Mouse (Mus musculus): ENCODE measurements around the gene Clip1. TPM values are rescaled to one million over a fixed set of nuclear protein-coding genes. Genes with fewer than 3 reads are reported as not detected.

Gene Clip1
- polyA plus RNA-seq, 1 experiment from 2014 or later, result 34.2 TPM

GRCm38 (mm10) chr5:123555693-123556092 lies 128.7 kb downstream of the Clip1 start:
- Histone ChIP-seq H3K4me1 (ENCODE audit: control insufficient read depth, insufficient read depth, low read length) (no peaks in the 10 kb centered on the region), H3K4me3 (ENCODE audit: low read depth, low read length) (no peak overlapping the region), H3K9me3 (replicated peaks; ENCODE audit: control insufficient read depth, low read length) (no peaks in the 10 kb centered on the region), H3K27me3 (ENCODE audit: control insufficient read depth, insufficient read depth, low read length) (no peaks in the 10 kb centered on the region), H3K9ac (replicated peaks; ENCODE audit: low read length) (no peak overlapping the region), H3K36me3 (replicated peaks; ENCODE audit: control insufficient read depth, insufficient read depth, low read depth, low read length) (no peaks in the 10 kb centered on the region), H3K27ac (replicated peaks; ENCODE audit: low read depth, low read length) (no peak overlapping the region), H3K4me2 (ENCODE audit: low read depth, low read length) (no peak overlapping the region)
- no peak for DNase-seq (ENCODE audit: low spot score)
- 91% methylated on average over 7 of the region's 7 CpGs for WGBS
- no peak for ATAC-seq (replicated peaks; ENCODE audit: insufficient number of reproducible peaks, low FRiP score, low TSS enrichment, low read depth)

- WGBS, result 93% methylated on average over 10 of the region's 10 CpGs
- Histone ChIP-seq H3K4me1 (ENCODE audit: control insufficient read depth, insufficient read depth, low read length) (no peaks in the 10 kb centered on the region), H3K36me3 (replicated peaks; ENCODE audit: control insufficient read depth, insufficient read depth, low read depth, low read length) (no peaks in the 10 kb centered on the region; the same call in 1 of the 2 replicates), H3K27ac (replicated peaks; ENCODE audit: low read depth, low read length) (no peak overlapping the region), H3K9me3 (replicated peaks; ENCODE audit: control insufficient read depth, low read length) (no peaks in the 10 kb centered on the region), H3K27me3 (ENCODE audit: control insufficient read depth, insufficient read depth, low read length) (no peaks in the 10 kb centered on the region), H3K9ac (replicated peaks; ENCODE audit: low read length) (no peak overlapping the region), H3K4me2 (ENCODE audit: low read depth, low read length) (no peak overlapping the region), H3K4me3 (ENCODE audit: low read depth, low read length) (no peak overlapping the region)
- ATAC-seq (replicated peaks; ENCODE audit: insufficient number of reproducible peaks, low FRiP score, low TSS enrichment, low read depth), result no peak
- no peak for DNase-seq (ENCODE audit: low spot score)
Measured at GRCm38 (mm10) chr5:123533801-123534200, 150.6 kb downstream of the Clip1 start.

GRCm38 (mm10) chr5:123530056-123530455 lies 154.4 kb downstream of the Clip1 start:
- Histone ChIP-seq H3K4me2 (ENCODE audit: low read depth, low read length) (no peak overlapping the region), H3K36me3 (replicated peaks; ENCODE audit: control insufficient read depth, insufficient read depth, low read depth, low read length) (no peaks in the 10 kb centered on the region; the same call in 1 of the 2 replicates), H3K9ac (replicated peaks; ENCODE audit: low read length) (no peak overlapping the region), H3K27ac (replicated peaks; ENCODE audit: low read depth, low read length) (no peak overlapping the region), H3K4me1 (ENCODE audit: control insufficient read depth, insufficient read depth, low read length) (no peaks in the 10 kb centered on the region), H3K27me3 (ENCODE audit: control insufficient read depth, insufficient read depth, low read length) (no peaks in the 10 kb centered on the region), H3K9me3 (replicated peaks; ENCODE audit: control insufficient read depth, low read length) (no peaks in the 10 kb centered on the region), H3K4me3 (ENCODE audit: low read depth, low read length) (no peak overlapping the region)
- WGBS, result 92% methylated on average over 8 of the region's 8 CpGs
- DNase-seq (ENCODE audit: low spot score) (no peak), ATAC-seq (replicated peaks; ENCODE audit: insufficient number of reproducible peaks, low FRiP score, low TSS enrichment, low read depth) (no peak)

GRCm38 (mm10) chr5:123528641-123529040 lies 155.8 kb downstream of the Clip1 start:
- Histone ChIP-seq H3K27ac (replicated peaks; ENCODE audit: low read depth, low read length) (no peak overlapping the region), H3K4me3 (ENCODE audit: low read depth, low read length) (no peak overlapping the region), H3K9me3 (replicated peaks; ENCODE audit: control insufficient read depth, low read length) (no peaks in the 10 kb centered on the region), H3K27me3 (ENCODE audit: control insufficient read depth, insufficient read depth, low read length) (no peaks in the 10 kb centered on the region), H3K4me2 (ENCODE audit: low read depth, low read length) (no peak overlapping the region), H3K36me3 (replicated peaks; ENCODE audit: control insufficient read depth, insufficient read depth, low read depth, low read length) (no peaks in the 10 kb centered on the region; the same call in 1 of the 2 replicates), H3K4me1 (ENCODE audit: control insufficient read depth, insufficient read depth, low read length) (no peaks in the 10 kb centered on the region; the same call in 1 of the 2 replicates), H3K9ac (replicated peaks; ENCODE audit: low read length) (no peak overlapping the region)
- DNase-seq (ENCODE audit: low spot score) (no peak), ATAC-seq (replicated peaks; ENCODE audit: insufficient number of reproducible peaks, low FRiP score, low TSS enrichment, low read depth) (no peak)
- 80% methylated on average over 7 of the region's 7 CpGs for WGBS

Other genes starting within 250 kb of the Clip1 start
- 0.10 TPM in 1 of 2 replicates, not detected in the other for gene Lrrc43, start 195.3 kb downstream of the Clip1 start, polyA plus RNA-seq (2014; fragmentation: Nextera tagmentation; extraction: Ambion mirVana)
- gene Il31, start 195.1 kb downstream of the Clip1 start, polyA plus RNA-seq (2014; fragmentation: Nextera tagmentation; extraction: Ambion mirVana), result not detected in 2 replicates
- gene B3gnt4, start 174.2 kb downstream of the Clip1 start, polyA plus RNA-seq (2014; fragmentation: Nextera tagmentation; extraction: Ambion mirVana), result 1.6 and 1.8 TPM in 2 replicates
- gene Diablo, start 160.4 kb downstream of the Clip1 start, polyA plus RNA-seq (2014; fragmentation: Nextera tagmentation; extraction: Ambion mirVana), result 136 and 145 TPM in 2 replicates
- gene Gm49027, start 159.1 kb downstream of the Clip1 start, polyA plus RNA-seq (2014; fragmentation: Nextera tagmentation; extraction: Ambion mirVana), result 0.48 and 0.75 TPM in 2 replicates
- 27.9 and 31.6 TPM in 2 replicates for gene Vps33a, start 111.6 kb downstream of the Clip1 start, polyA plus RNA-seq (2014; fragmentation: Nextera tagmentation; extraction: Ambion mirVana)
- 70.3 and 80.5 TPM in 2 replicates for gene Zcchc8, start 36.5 kb upstream of the Clip1 start, polyA plus RNA-seq (2014; fragmentation: Nextera tagmentation; extraction: Ambion mirVana)
- 156 and 176 TPM in 2 replicates for gene Rsrc2, start 64.8 kb upstream of the Clip1 start, polyA plus RNA-seq (2014; fragmentation: Nextera tagmentation; extraction: Ambion mirVana)
- 32.7 and 36.4 TPM in 2 replicates for gene Kntc1, start 65.1 kb upstream of the Clip1 start, polyA plus RNA-seq (2014; fragmentation: Nextera tagmentation; extraction: Ambion mirVana)
- gene Hcar2, start 180.9 kb upstream of the Clip1 start, polyA plus RNA-seq (2014; fragmentation: Nextera tagmentation; extraction: Ambion mirVana), result 0.14 TPM in 1 of 2 replicates, not detected in the other
- 0.10 and 0.39 TPM in 2 replicates for gene Hcar1, start 195.4 kb upstream of the Clip1 start, polyA plus RNA-seq (2014; fragmentation: Nextera tagmentation; extraction: Ambion mirVana)
- 162 and 184 TPM in 2 replicates for gene Denr, start 222.6 kb upstream of the Clip1 start, polyA plus RNA-seq (2014; fragmentation: Nextera tagmentation; extraction: Ambion mirVana)
- 0.64 TPM in 1 of 2 replicates, not detected in the other for gene Gm43518, start 242.8 kb upstream of the Clip1 start, polyA plus RNA-seq (2014; fragmentation: Nextera tagmentation; extraction: Ambion mirVana)
- gene Ccdc62, start 246.1 kb upstream of the Clip1 start, polyA plus RNA-seq (2014; fragmentation: Nextera tagmentation; extraction: Ambion mirVana), result 3.5 and 5.4 TPM in 2 replicates